ENCODE assay signal across 8 mouse cellular contexts in genomic region chr2:174472818-174473549, GRCm38 (mm10). TPM values are rescaled to one million over a fixed set of nuclear protein-coding genes. Genes with fewer than 3 reads are reported as not detected.
DNase-seq lines count a peak whose midpoint lies in the region; ATAC-seq lines count a peak whose summit lies in the region.

TSS of gene Prelid3b (minus strand) at chr2:174473081.

- peak within 1 kb of the TSS; percentile 76 to 79 for H3K4me3 ChIP-seq in heart, embryonic 14.5 days (ENCODE audit: control insufficient read depth in 1 of 2, insufficient read depth in 1 of 2, low read depth in 1 of 2, low read length in 2 of 2)
- H3K4me3 ChIP-seq in liver, embryonic 13.5 days (replicated peaks): peak within 1 kb of the TSS; percentile 92
- peak within 1 kb of the TSS; percentile 85 for H3K4me3 ChIP-seq in stomach, embryonic 16.5 days (replicated peaks; ENCODE audit: low read length)

- peak within 1 kb of the TSS; percentile 87 for H3K4me2 ChIP-seq in heart, embryonic 14.5 days (ENCODE audit: low read length)
- H3K4me2 ChIP-seq in liver, embryonic 13.5 days: peak within 1 kb of the TSS; percentile 87
- H3K4me2 ChIP-seq in stomach, embryonic 16.5 days (ENCODE audit: low read depth, low read length): peak within 1 kb of the TSS; percentile 86

- H3K9me3 ChIP-seq in heart, embryonic 14.5 days (ENCODE audit: control insufficient read depth, low read length): no peaks in the 10 kb centered on the region
- no peaks in the 10 kb centered on the region for H3K9me3 ChIP-seq in liver, embryonic 13.5 days (replicated peaks)
- no peaks in the 10 kb centered on the region for H3K9me3 ChIP-seq in stomach, embryonic 16.5 days (replicated peaks; ENCODE audit: control insufficient read depth, low read length)

- peak within 1 kb of the TSS; percentile 76 to 89 for H3K27ac ChIP-seq in heart, embryonic 14.5 days (replicated peaks in 1 of 2; ENCODE audit: control insufficient read depth in 1 of 2, insufficient read depth in 1 of 2, low read depth in 2 of 2, low read length in 2 of 2)
- peak within 1 kb of the TSS; percentile 91 for H3K27ac ChIP-seq in liver, embryonic 13.5 days
- H3K27ac ChIP-seq in stomach, embryonic 16.5 days (ENCODE audit: low read length): peak within 1 kb of the TSS; percentile 87

- peak; percentile 93 for ATAC-seq in CD4-positive, CD25-positive, alpha-beta regulatory T cell, adult 4 months
- peak; percentile 99 for ATAC-seq in heart, embryonic 14.5 days (ENCODE audit: insufficient number of reproducible peaks, insufficient read depth, low FRiP score, low read depth)
- peak; percentile 94 for ATAC-seq in liver, embryonic 13.5 days (ENCODE audit: low read depth)
- peak; percentile 97 for ATAC-seq in stomach, embryonic 16.5 days (ENCODE audit: insufficient read depth, low FRiP score)

- WGBS in heart, embryonic 14.5 days: 1% methylated on average over 47 of the region's 53 CpGs
- under 1% methylated on average over 53 of the region's 53 CpGs for WGBS in liver, embryonic 13.5 days (ENCODE audit: insufficient replicate concordance)
- under 1% methylated on average over 53 of the region's 53 CpGs for WGBS in stomach, embryonic 16.5 days

- no peaks in the 10 kb centered on the region for H3K27me3 ChIP-seq in heart, embryonic 14.5 days (ENCODE audit: control insufficient read depth, insufficient read depth, low read length)
- H3K27me3 ChIP-seq in liver, embryonic 13.5 days: no peaks in the 10 kb centered on the region
- no peaks in the 10 kb centered on the region for H3K27me3 ChIP-seq in stomach, embryonic 16.5 days (ENCODE audit: control insufficient read depth, insufficient read depth, low read length)

- H3K4me1 ChIP-seq in heart, embryonic 14.5 days (ENCODE audit: control insufficient read depth in 2 of 2, insufficient read depth in 2 of 2, low read length in 2 of 2): peaks cover 10 to 22% of the 10 kb centered on the region in 2 experiments; a peak in 3 of 4 replicates
- peaks cover 52% of the 10 kb centered on the region for H3K4me1 ChIP-seq in liver, embryonic 13.5 days (replicated peaks)
- peaks cover 9% of the 10 kb centered on the region; the same call in 1 of the 2 replicates for H3K4me1 ChIP-seq in stomach, embryonic 16.5 days (ENCODE audit: control insufficient read depth, insufficient read depth, low read length)

- peaks cover 27% of the 10 kb centered on the region for H3K36me3 ChIP-seq in heart, embryonic 14.5 days (ENCODE audit: control insufficient read depth, insufficient read depth, low read length)
- peaks cover 38% of the 10 kb centered on the region for H3K36me3 ChIP-seq in liver, embryonic 13.5 days
- H3K36me3 ChIP-seq in stomach, embryonic 16.5 days (ENCODE audit: control insufficient read depth, insufficient read depth, low read length): no peaks in the 10 kb centered on the region

- peak; percentile 100 for DNase-seq in c-Kit-negative CD71-positive TER-119-positive erythroid progenitor cells, embryonic 14.5 days (ENCODE audit: low read depth, low spot score)
- peak; percentile 94 for DNase-seq in fibroblast of lung, adult 2 months (ENCODE audit: low read depth)
- peak; percentile 100 for DNase-seq in kidney, postnatal 14 days
- DNase-seq in liver, embryonic 13.5 days: peak; percentile 99
- DNase-seq in neural tube, embryonic 10.5 days (ENCODE audit: extremely low spot score, low spot score): peak; percentile 98

- peak within 1 kb of the TSS; percentile 91 for H3K9ac ChIP-seq in heart, embryonic 14.5 days (ENCODE audit: low read length)
- H3K9ac ChIP-seq in liver, embryonic 13.5 days: peak within 1 kb of the TSS; percentile 95
- peak within 1 kb of the TSS; percentile 90 for H3K9ac ChIP-seq in stomach, embryonic 16.5 days (ENCODE audit: low read length)

RNA-seq across cellular contexts. Expression of gene Prelid3b, which starts in this region (rescaled TPM):
- 10 to 100 TPM; 69.8 to 85.8 TPM for polyA plus RNA-seq in CD4-positive, CD25-positive, alpha-beta regulatory T cell, adult 4 months (2017; shearing (Covaris generic))
- polyA plus RNA-seq in heart, embryonic 14.5 days (2014; fragmentation: Nextera tagmentation; extraction: Ambion mirVana): 133 and 137 TPM in 2 replicates
- polyA plus RNA-seq in liver, embryonic 13.5 days (2015; fragmentation: Nextera tagmentation; extraction: Ambion mirVana): 115 and 131 TPM in 2 replicates
- 118 and 122 TPM in 2 replicates for polyA plus RNA-seq in stomach, embryonic 16.5 days (2015; fragmentation: Nextera tagmentation; extraction: Ambion mirVana)

Comparison
In these comparisons a context has a peak if more than half of its experiments do, and no peak if none do; other contexts are left out.
1. Peak in every context shown above with its lines: DNase-seq, ATAC-seq, H3K4me3 ChIP-seq and H3K27ac ChIP-seq.